Mouse (Mus musculus) kidney, embryonic 14.5 days (tissue): ENCODE results near the gene Muc4. TPM values are rescaled to one million over a fixed set of nuclear protein-coding genes. Genes with fewer than 3 reads are reported as not detected.

ENCODE experiments used
- ATAC-seq: fragments of 200-750 bp; cut with Nextera tagmentation; 2 replicates; pipeline ENCODE4 v1.8.0; 2017; ENCODE audit warnings: moderate number of reproducible peaks, mild to moderate bottlenecking, moderate TSS enrichment, moderate library complexity; ENCODE audit not compliant: low FRiP score, low TSS enrichment
- H3K27ac ChIP-seq: fragments of 300-500 bp; sonication (generic); 2 replicates; pipeline ENCODE4 v1.5.1; 2014; ENCODE audit warnings: low read depth, mild to moderate bottlenecking, low read length, moderate library complexity, mixed read lengths
- H3K27me3 ChIP-seq: fragments of 300-500 bp; sonication (generic); 2 replicates; pipeline ENCODE4 v1.6.1; 2014; ENCODE audit warnings: mild to moderate bottlenecking, low read length; ENCODE audit not compliant: control insufficient read depth, insufficient read depth
- H3K36me3 ChIP-seq: fragments of 300-500 bp; sonication (generic); 2 replicates; pipeline ENCODE4 v1.6.1; 2014; ENCODE audit warnings: low read length, mixed read lengths; ENCODE audit not compliant: control insufficient read depth, insufficient read depth
- H3K4me1 ChIP-seq: fragments of 300-500 bp; sonication (generic); 2 replicates; pipeline ENCODE4 v1.6.1; 2014; ENCODE audit warnings: low read length, mixed read lengths; ENCODE audit not compliant: control insufficient read depth, insufficient read depth
- H3K4me2 ChIP-seq: fragments of 300-500 bp; sonication (generic); replicated peaks from 2 replicates; pipeline ENCODE4 v1.6.1; 2014; ENCODE audit warnings: low read depth, mild to moderate bottlenecking, low read length
- H3K4me3 ChIP-seq: fragments of 300-500 bp; sonication (generic); 2 replicates; pipeline ENCODE4 v1.5.1; 2014; ENCODE audit warnings: mild to moderate bottlenecking, low read length
- H3K9ac ChIP-seq: fragments of 300-500 bp; sonication (generic); 2 replicates; pipeline ENCODE4 v1.6.1; 2014; ENCODE audit warnings: low read depth, mild to moderate bottlenecking, low read length, moderate library complexity
- H3K9me3 ChIP-seq: fragments of 300-500 bp; sonication (generic); 2 replicates; pipeline ENCODE4 v1.6.1; 2016; ENCODE audit warnings: low read length; ENCODE audit not compliant: control insufficient read depth
- WGBS: fragments of 180-500 bp; shearing (Covaris S2); extraction: QIAGEN DNeasy Blood & Tissue Kit; methylation state at CpG from one replicate; pipeline ENCODE4 v1.1.7; 2014; 5-methylcytosine and 5-hydroxymethylcytosine counted together
- polyA plus RNA-seq: library from polyadenylated mRNA; unstranded; fragments of >200 nt; fragmentation: Nextera tagmentation; extraction: Ambion mirVana; gene quantifications from 2 replicates; pipeline ENCODE4 v1.2.1, GENCODE M21; 2014

The Muc4 gene
- polyA plus RNA-seq, 1 experiment from 2014 or later, result 0.27 TPM

GRCm38 (mm10) chr16:32778956-32779355 is 43.3 kb downstream of the Muc4 start:
- Histone ChIP-seq H3K4me1 (no peaks in the 10 kb centered on the region), H3K9ac (no peak overlapping the region), H3K27me3 (no peaks in the 10 kb centered on the region), H3K36me3 (no peaks in the 10 kb centered on the region), H3K27ac (no peak overlapping the region), H3K4me3 (no peak overlapping the region), H3K9me3 (no peaks in the 10 kb centered on the region), H3K4me2 (no peak overlapping the region)
- no peak for ATAC-seq
- 70% methylated on average over 8 of the region's 8 CpGs for WGBS

GRCm38 (mm10) chr16:32783324-32784062 is 47.8 kb downstream of the Muc4 start:
- 56% methylated on average over 5 of the region's 5 CpGs for WGBS
- no peaks in the 10 kb centered on the region for H3K4me1 ChIP-seq
- H3K9ac ChIP-seq, result no peak overlapping the region
- H3K9me3 ChIP-seq, result no peaks in the 10 kb centered on the region
- ATAC-seq, result no peak
- no peaks in the 10 kb centered on the region for H3K36me3 ChIP-seq
- no peak overlapping the region for H3K4me2 ChIP-seq
- no peaks in the 10 kb centered on the region for H3K27me3 ChIP-seq
- no peak overlapping the region for H3K27ac ChIP-seq
- H3K4me3 ChIP-seq, result no peak overlapping the region

- no peak overlapping the region for H3K4me2 ChIP-seq
- no peak overlapping the region for H3K4me3 ChIP-seq
- no peaks in the 10 kb centered on the region for H3K36me3 ChIP-seq
- H3K9ac ChIP-seq, result no peak overlapping the region
- H3K27me3 ChIP-seq, result no peaks in the 10 kb centered on the region
- H3K4me1 ChIP-seq, result no peaks in the 10 kb centered on the region
- 83% methylated on average over 13 of the region's 13 CpGs for WGBS
- H3K27ac ChIP-seq, result no peak overlapping the region
- H3K9me3 ChIP-seq, result no peaks in the 10 kb centered on the region
- ATAC-seq, result no peak
These were observed 49.2 kb downstream of the Muc4 start for GRCm38 (mm10) chr16:32784840-32785239.

- Histone ChIP-seq H3K27ac (no peak overlapping the region), H3K4me1 (no peaks in the 10 kb centered on the region), H3K9ac (no peak overlapping the region), H3K36me3 (no peaks in the 10 kb centered on the region), H3K4me2 (no peak overlapping the region), H3K27me3 (no peaks in the 10 kb centered on the region), H3K9me3 (no peaks in the 10 kb centered on the region), H3K4me3 (no peak overlapping the region)
- WGBS, result 91% methylated on average over 5 of the region's 5 CpGs
- ATAC-seq, result no peak
These were observed 54.4 kb downstream of the Muc4 start for GRCm38 (mm10) chr16:32790056-32790455.

- no peak overlapping the region for H3K4me3 ChIP-seq
- H3K27me3 ChIP-seq, result no peaks in the 10 kb centered on the region
- no peak overlapping the region for H3K27ac ChIP-seq
- no peak overlapping the region for H3K4me2 ChIP-seq
- no peaks in the 10 kb centered on the region for H3K9me3 ChIP-seq
- H3K4me1 ChIP-seq, result 0 out of 2 replicates have a peak, but pooled peaks cover 4% of the 10 kb centered on the region
- WGBS, result 86% methylated on average over 1 of the region's 1 CpGs
- no peak for ATAC-seq
- H3K36me3 ChIP-seq, result no peaks in the 10 kb centered on the region
- H3K9ac ChIP-seq, result no peak overlapping the region
These were observed 59.5 kb downstream of the Muc4 start for GRCm38 (mm10) chr16:32795177-32795576.

GRCm38 (mm10) chr16:32796676-32797425 is 61.2 kb downstream of the Muc4 start:
- H3K27me3 ChIP-seq, result no peaks in the 10 kb centered on the region
- H3K4me2 ChIP-seq, result no peak overlapping the region
- no peaks in the 10 kb centered on the region for H3K36me3 ChIP-seq
- H3K9ac ChIP-seq, result no peak overlapping the region
- H3K27ac ChIP-seq, result no peak overlapping the region
- 52% methylated on average over 14 of the region's 14 CpGs for WGBS
- H3K4me3 ChIP-seq, result no peak overlapping the region
- no peaks in the 10 kb centered on the region; the same call in 1 of the 2 replicates for H3K9me3 ChIP-seq
- no peak for ATAC-seq
- 0 out of 2 replicates have a peak, but pooled peaks cover 4% of the 10 kb centered on the region for H3K4me1 ChIP-seq

- Histone ChIP-seq H3K4me2 (no peak within 1 kb of the TSS), H3K9me3 (no peaks in the 10 kb centered on the region; the same call in 1 of the 2 replicates), H3K27me3 (no peaks in the 10 kb centered on the region), H3K4me3 (no peak within 1 kb of the TSS), H3K9ac (no peak within 1 kb of the TSS), H3K36me3 (no peaks in the 10 kb centered on the region), H3K27ac (no peak within 1 kb of the TSS), H3K4me1 (0 out of 2 replicates have a peak, but pooled peaks cover 4% of the 10 kb centered on the region)
- ATAC-seq, result no peak
- WGBS, result 77% methylated on average over 3 of the region's 3 CpGs
These were observed 61.7 kb downstream of the Muc4 start, which contains the start of gene Muc20 for GRCm38 (mm10) chr16:32797426-32797689. Gene Muc20 (minus strand): TSS chr16:32797435.

GRCm38 (mm10) chr16:32803252-32803853 is 67.7 kb downstream of the Muc4 start:
- Histone ChIP-seq H3K4me1 (0 out of 2 replicates have a peak, but pooled peaks cover 9% of the 10 kb centered on the region), H3K4me3 (no peak overlapping the region), H3K9ac (no peak overlapping the region), H3K27ac (0 out of 2 replicates have a peak overlapping the region, but pooled peaks have one; percentile 30), H3K27me3 (no peaks in the 10 kb centered on the region), H3K4me2 (no peak overlapping the region), H3K36me3 (no peaks in the 10 kb centered on the region), H3K9me3 (no peaks in the 10 kb centered on the region; the same call in 1 of the 2 replicates)
- peak; percentile 38 for ATAC-seq
- WGBS, result 47% methylated on average over 6 of the region's 6 CpGs

GRCm38 (mm10) chr16:32803901-32804300 is 68.2 kb downstream of the Muc4 start:
- H3K9ac ChIP-seq, result no peak overlapping the region
- no peak overlapping the region for H3K4me2 ChIP-seq
- H3K9me3 ChIP-seq, result no peaks in the 10 kb centered on the region; the same call in 1 of the 2 replicates
- no peak overlapping the region for H3K4me3 ChIP-seq
- WGBS, result 27% methylated on average over 5 of the region's 5 CpGs
- ATAC-seq, result no peak
- no peak overlapping the region for H3K27ac ChIP-seq
- 0 out of 2 replicates have a peak, but pooled peaks cover 6% of the 10 kb centered on the region for H3K4me1 ChIP-seq
- H3K36me3 ChIP-seq, result no peaks in the 10 kb centered on the region
- H3K27me3 ChIP-seq, result no peaks in the 10 kb centered on the region
